Mouse (Mus musculus) neural tube, embryonic 15.5 days (tissue): ENCODE results near the gene Kif21a. TPM values are rescaled to one million over a fixed set of nuclear protein-coding genes. Genes with fewer than 3 reads are reported as not detected.
A peak's percentile ranks its signal among the peaks of the same experiment; 100 is the strongest.

Source experiments
- ATAC-seq: fragments of 200-750 bp; cut with Nextera tagmentation; 2 replicates; pipeline ENCODE4 v1.8.0; 2017; ENCODE audit warnings: mild to moderate bottlenecking, moderate TSS enrichment, moderate library complexity; ENCODE audit not compliant: low FRiP score
- H3K27ac ChIP-seq: fragments of 300-500 bp; sonication (generic); replicated peaks from 2 replicates; pipeline ENCODE4 v1.5.1; 2015; ENCODE audit warnings: mild to moderate bottlenecking, inconsistent platforms
- H3K27me3 ChIP-seq: fragments of 300-500 bp; sonication (generic); replicated peaks from 2 replicates; pipeline ENCODE4 v1.6.1; 2015; ENCODE audit warnings: inconsistent platforms
- H3K36me3 ChIP-seq: fragments of 300-500 bp; sonication (generic); 2 replicates; pipeline ENCODE4 v1.6.1; 2015; ENCODE audit warnings: inconsistent platforms
- H3K4me1 ChIP-seq: fragments of 300-500 bp; sonication (generic); 2 replicates; pipeline ENCODE4 v1.6.1; 2015; ENCODE audit warnings: inconsistent platforms
- H3K4me2 ChIP-seq: fragments of 300-500 bp; sonication (generic); 2 replicates; pipeline ENCODE4 v1.6.1; 2015; ENCODE audit warnings: inconsistent platforms, mild to moderate bottlenecking, moderate library complexity
- H3K4me3 ChIP-seq: fragments of 300-500 bp; sonication (generic); replicated peaks from 2 replicates; pipeline ENCODE4 v1.5.1; 2015; ENCODE audit warnings: mild to moderate bottlenecking, inconsistent platforms
- H3K9ac ChIP-seq: fragments of 300-500 bp; sonication (generic); replicated peaks from 2 replicates; pipeline ENCODE4 v1.6.1; 2015; ENCODE audit warnings: mild to moderate bottlenecking, inconsistent platforms
- H3K9me3 ChIP-seq: fragments of 300-500 bp; sonication (generic); replicated peaks from 2 replicates; pipeline ENCODE4 v1.6.1; 2016; ENCODE audit warnings: inconsistent platforms
- WGBS: fragments of 180-500 bp; shearing (Covaris S2); methylation state at CpG from one replicate; pipeline ENCODE4 v1.1.7; 2015; ENCODE audit warnings: mixed read lengths; 5-methylcytosine and 5-hydroxymethylcytosine counted together
- polyA plus RNA-seq: library from polyadenylated mRNA; unstranded; fragments of >200 nt; fragmentation: Nextera tagmentation; extraction: Ambion mirVana; gene quantifications from 2 replicates; pipeline ENCODE4 v1.2.1, GENCODE M21; 2015

Gene Kif21a
- 34.8 and 40.1 TPM in 2 replicates for polyA plus RNA-seq

DNA sequence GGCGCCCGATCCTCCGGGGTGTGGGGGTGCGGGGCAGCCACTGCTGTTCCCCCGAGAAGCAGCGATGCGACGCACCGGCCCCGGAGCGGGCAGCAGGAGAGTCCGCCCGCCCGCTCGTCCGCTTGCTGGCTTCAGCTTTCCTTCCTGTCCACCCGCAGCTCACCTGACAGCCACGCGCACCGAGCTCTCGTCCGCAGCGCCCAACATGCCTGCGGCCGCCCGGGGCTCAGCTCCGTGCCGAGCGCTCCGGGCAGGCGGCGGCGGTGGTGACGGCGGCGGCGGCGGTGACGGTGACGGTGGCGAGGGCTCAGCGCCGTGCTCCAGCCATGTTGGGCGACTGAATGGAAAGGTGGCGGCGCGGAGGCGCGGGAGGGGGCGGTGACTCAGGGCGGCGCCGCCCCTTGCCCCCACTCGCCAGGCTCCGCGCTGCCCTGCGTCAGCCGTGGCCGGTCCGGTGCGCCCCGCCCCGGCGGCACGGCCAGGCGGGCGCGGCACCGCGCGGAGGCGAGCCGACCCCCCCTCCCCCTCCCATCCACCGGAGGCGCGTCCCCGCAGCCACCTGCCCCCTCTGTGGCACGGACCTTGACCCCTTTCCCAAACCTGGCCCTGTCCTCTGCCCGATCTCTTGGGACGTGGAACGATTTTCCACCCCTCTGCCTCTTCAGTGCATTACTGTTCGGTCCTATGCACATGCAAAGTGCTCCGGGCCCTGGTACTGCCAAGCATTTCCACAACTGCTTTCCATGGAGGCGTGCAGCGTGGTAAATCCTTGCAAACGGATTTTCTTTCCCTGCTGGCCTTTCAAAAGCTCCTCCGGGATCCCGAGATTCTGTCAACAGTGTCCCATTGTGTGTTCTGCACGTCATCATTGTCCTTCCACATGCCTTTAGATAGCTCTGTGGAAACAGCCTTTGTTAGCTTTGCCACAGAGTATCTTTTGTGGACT, at the start of gene Kif21a:
Gene Kif21a (minus strand): TSS at position 453 of the 946 bp plus-strand sequence.
- Histone ChIP-seq H3K4me2 (peak within 1 kb of the TSS; percentile 77), H3K27me3 (no peaks in the 10 kb centered on the region), H3K9ac (peak within 1 kb of the TSS; percentile 99), H3K27ac (peak within 1 kb of the TSS; percentile 99), H3K9me3 (no peaks in the 10 kb centered on the region), H3K36me3 (no peaks in the 10 kb centered on the region), H3K4me3 (peak within 1 kb of the TSS; percentile 96), H3K4me1 (peaks cover 32% of the 10 kb centered on the region)
- under 1% methylated on average over 82 of the region's 89 CpGs for WGBS
- peak; percentile 95 for ATAC-seq

DNA sequence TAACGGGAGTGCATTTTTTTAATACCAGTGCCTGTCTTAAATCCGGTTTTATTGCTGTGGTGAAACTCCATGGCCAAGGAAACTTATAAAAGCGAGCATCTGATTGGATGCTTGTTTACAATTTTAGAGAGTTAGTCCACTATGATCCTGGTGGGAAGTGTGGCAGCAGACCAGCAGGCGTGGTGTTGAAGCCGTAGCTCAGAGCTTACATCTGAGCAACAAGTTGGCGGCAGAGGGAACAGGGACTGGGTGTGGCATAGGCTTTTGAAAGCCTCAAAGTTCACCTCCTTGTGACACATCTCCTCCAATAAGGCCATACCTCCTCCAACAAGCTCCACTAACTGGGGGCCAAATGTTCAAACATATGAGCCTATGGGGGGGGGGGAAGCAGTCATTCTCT, 46.9 kb upstream of the Kif21a start:
- no peak for ATAC-seq
- Histone ChIP-seq H3K27me3 (no peaks in the 10 kb centered on the region), H3K9ac (no peak overlapping the region), H3K4me3 (no peak overlapping the region), H3K36me3 (no peaks in the 10 kb centered on the region), H3K4me1 (peaks cover 5% of the 10 kb centered on the region; the same call in 1 of the 2 replicates), H3K4me2 (no peak overlapping the region), H3K9me3 (no peaks in the 10 kb centered on the region), H3K27ac (no peak overlapping the region)
- WGBS = 91% methylated on average over 6 of the region's 6 CpGs

DNA sequence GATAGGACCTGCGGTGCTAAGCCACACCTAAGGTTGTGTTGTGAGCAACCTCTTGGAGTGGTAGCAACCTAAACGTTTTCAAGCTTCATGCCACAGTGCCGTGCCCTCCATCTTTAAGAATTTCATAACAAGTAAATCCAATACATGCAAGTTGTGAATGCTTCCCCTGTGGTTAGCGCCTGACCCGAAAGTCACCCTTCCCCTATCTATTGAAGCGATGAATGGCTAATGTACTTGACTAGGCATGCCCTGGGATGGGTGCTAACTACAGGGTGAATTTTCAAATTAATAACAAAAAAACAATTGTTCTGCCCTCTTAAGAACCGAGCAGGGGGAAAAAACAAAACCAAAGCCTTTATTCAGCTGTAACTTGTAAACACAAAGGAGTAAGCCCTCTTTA, 39.7 kb upstream of the Kif21a start:
- H3K4me2 ChIP-seq = no peak overlapping the region
- no peak overlapping the region for H3K27ac ChIP-seq
- no peaks in the 10 kb centered on the region for H3K9me3 ChIP-seq
- no peak for ATAC-seq
- no peak overlapping the region for H3K9ac ChIP-seq
- 67% methylated on average over 7 of the region's 7 CpGs for WGBS
- H3K27me3 ChIP-seq = no peaks in the 10 kb centered on the region
- no peaks in the 10 kb centered on the region for H3K36me3 ChIP-seq
- H3K4me1 ChIP-seq = peaks cover 5% of the 10 kb centered on the region; the same call in 1 of the 2 replicates
- H3K4me3 ChIP-seq = no peak overlapping the region

DNA sequence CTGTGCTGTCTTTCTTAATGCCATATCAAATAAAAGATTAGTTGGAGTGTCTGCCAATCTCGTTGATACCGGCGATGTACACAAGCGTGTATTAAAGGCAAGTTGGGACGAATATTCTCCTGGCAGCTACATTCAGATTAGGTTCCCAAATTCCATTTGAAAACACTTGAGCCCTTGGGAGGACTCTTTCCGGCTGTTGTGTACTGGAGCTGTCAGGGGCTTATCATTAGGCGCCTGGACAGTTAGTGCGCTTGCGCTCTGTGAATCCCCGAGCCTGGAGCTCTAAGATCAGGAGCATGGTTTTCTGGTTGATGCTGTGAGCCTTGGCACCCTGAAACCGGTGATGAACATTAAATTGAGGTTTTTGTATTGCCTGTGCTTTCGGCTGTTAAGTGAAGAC, 38.3 kb upstream of the Kif21a start:
- 90% methylated on average over 12 of the region's 12 CpGs for WGBS

DNA sequence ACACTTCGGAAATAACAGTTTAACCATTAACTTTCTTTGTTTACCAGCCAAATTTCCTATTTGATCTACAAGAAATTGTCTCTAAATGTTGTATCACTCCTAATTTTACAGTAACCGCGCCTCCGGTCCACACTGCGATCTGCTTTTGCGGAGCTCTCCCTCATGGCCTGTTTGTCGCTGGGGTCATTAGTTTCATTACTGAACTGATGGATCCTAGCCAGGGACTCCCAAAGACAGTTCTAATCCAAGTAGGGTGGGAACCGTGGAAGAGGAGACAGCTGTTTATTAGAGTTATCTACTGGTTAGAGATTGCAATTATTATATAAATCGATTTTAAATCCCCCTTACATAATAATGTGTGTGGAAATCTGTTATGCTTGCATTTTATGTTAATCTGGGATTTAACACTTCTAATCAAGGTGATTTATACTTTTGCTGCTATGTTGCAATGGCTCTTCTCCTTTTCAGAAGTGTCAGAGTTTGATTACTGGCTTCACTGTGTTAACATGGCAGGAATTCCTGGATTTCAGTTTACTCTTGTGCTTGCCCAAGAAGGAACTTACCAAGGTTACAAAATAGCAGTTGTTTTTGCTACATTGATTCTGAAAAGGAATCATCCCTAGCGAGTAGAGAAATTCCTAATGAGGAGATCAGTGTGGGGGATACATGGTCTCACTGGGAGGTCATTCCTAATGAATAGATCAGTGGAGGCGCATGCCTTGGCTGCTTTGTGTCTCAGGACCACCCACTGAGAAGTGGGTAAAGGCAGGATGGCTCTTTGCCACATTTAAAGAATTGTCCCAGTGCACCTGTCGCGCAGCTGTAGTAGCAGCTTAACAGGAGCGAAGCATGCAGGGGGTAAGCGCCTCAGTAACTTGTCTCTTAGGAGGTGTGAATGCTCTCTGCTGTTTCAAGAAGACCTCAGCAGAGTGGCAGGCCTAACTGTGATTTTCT, 28.0 kb upstream of the Kif21a start:
- peaks cover 11% of the 10 kb centered on the region for H3K4me1 ChIP-seq
- H3K36me3 ChIP-seq = no peaks in the 10 kb centered on the region
- no peaks in the 10 kb centered on the region for H3K9me3 ChIP-seq
- H3K27ac ChIP-seq = no peak overlapping the region
- no peak overlapping the region for H3K4me3 ChIP-seq
- no peak overlapping the region for H3K4me2 ChIP-seq
- 18% methylated on average over 15 of the region's 15 CpGs for WGBS
- H3K27me3 ChIP-seq = no peaks in the 10 kb centered on the region
- H3K9ac ChIP-seq = no peak overlapping the region
- ATAC-seq = no peak

More for the DNA sequence above, 38.3 kb upstream of the Kif21a start:
- no peaks in the 10 kb centered on the region for H3K36me3 ChIP-seq
- no peak overlapping the region for H3K4me3 ChIP-seq
- no peak overlapping the region for H3K9ac ChIP-seq
- no peak overlapping the region for H3K27ac ChIP-seq
- peaks cover 5% of the 10 kb centered on the region; the same call in 1 of the 2 replicates for H3K4me1 ChIP-seq
- H3K27me3 ChIP-seq = no peaks in the 10 kb centered on the region
- H3K4me2 ChIP-seq = no peak overlapping the region
- no peak for ATAC-seq
- no peaks in the 10 kb centered on the region for H3K9me3 ChIP-seq

DNA sequence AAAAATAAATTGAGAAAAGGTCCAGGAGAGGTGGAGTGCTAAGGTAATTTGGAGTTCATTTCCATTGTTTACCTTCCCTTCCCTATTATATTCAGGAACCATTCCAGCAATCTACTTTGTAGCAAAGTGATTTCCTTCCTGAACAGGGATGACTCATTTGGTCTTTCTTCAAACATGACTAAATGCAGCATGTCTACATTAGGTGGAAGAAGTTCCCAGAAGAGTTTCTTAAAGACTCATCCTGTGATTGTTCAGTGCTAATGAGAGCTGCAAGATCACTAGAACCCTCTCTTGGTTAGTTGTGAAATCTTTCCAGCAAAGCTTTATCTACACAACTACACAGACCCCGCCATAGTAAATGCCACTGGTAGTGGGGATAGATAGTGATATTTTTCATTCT, 22.7 kb upstream of the Kif21a start:
- Histone ChIP-seq H3K27ac (no peak overlapping the region), H3K4me2 (no peak overlapping the region), H3K27me3 (no peaks in the 10 kb centered on the region), H3K36me3 (no peaks in the 10 kb centered on the region), H3K9ac (no peak overlapping the region), H3K9me3 (no peaks in the 10 kb centered on the region), H3K4me1 (peaks cover 1% of the 10 kb centered on the region; the same call in 1 of the 2 replicates), H3K4me3 (no peak overlapping the region)
- ATAC-seq = no peak
- WGBS = 94% methylated on average over 1 of the region's 1 CpGs

DNA sequence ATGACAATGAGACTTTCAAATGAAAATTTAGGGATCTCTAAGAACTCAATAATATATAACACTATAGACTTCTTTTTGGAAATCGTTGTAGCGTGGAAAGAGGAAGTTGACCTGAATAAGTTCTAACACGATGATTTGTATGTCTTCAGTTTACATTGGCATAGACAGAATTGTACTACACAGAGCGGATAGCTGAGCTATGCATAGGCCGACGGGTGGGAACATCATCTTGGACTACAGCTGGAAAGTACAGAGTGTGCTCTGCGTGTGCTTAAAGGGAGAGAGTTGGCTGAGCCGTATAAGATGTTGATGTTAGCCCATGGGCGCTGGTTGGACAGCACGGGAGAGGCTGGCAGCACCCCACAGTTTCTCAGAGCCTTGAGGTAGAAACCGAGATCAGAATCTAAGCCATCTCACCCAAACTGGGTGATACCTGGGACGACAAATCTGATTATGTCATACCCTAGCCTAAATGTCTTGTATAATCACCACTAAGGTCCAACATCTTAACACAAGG, 14.6 kb upstream of the Kif21a start:
- no peaks in the 10 kb centered on the region for H3K9me3 ChIP-seq
- 87% methylated on average over 12 of the region's 12 CpGs for WGBS
- H3K36me3 ChIP-seq = no peaks in the 10 kb centered on the region
- H3K4me1 ChIP-seq = peaks cover 5% of the 10 kb centered on the region; the same call in 1 of the 2 replicates
- ATAC-seq = no peak
- H3K4me2 ChIP-seq = no peak overlapping the region
- H3K9ac ChIP-seq = no peak overlapping the region
- no peak overlapping the region for H3K27ac ChIP-seq
- no peak overlapping the region for H3K4me3 ChIP-seq
- no peaks in the 10 kb centered on the region for H3K27me3 ChIP-seq

DNA sequence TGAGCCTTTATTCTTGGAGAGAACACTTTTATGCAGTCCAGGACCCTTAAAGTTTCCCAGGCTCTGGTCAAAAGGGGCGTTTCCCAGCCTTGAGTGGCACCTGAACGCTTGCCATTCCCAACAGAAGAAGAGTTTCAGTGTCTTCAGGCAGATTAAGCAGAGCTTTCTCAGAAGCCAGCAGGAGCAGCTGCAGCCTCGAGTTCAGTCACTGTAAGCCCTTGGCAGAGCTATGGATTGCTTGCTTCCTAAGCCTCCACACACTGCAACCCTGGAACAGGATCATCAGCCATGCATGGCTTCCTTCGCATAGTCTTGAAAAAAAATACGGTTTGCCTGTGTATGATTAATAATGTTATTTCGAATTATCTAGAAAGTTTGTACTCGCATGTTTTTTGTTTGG, 14.1 kb upstream of the Kif21a start:
- WGBS = 71% methylated on average over 7 of the region's 7 CpGs
- Histone ChIP-seq H3K4me2 (no peak overlapping the region), H3K9me3 (no peaks in the 10 kb centered on the region), H3K4me1 (peaks cover 5% of the 10 kb centered on the region; the same call in 1 of the 2 replicates), H3K36me3 (no peaks in the 10 kb centered on the region), H3K9ac (no peak overlapping the region), H3K4me3 (no peak overlapping the region), H3K27me3 (no peaks in the 10 kb centered on the region), H3K27ac (no peak overlapping the region)
- no peak for ATAC-seq

DNA sequence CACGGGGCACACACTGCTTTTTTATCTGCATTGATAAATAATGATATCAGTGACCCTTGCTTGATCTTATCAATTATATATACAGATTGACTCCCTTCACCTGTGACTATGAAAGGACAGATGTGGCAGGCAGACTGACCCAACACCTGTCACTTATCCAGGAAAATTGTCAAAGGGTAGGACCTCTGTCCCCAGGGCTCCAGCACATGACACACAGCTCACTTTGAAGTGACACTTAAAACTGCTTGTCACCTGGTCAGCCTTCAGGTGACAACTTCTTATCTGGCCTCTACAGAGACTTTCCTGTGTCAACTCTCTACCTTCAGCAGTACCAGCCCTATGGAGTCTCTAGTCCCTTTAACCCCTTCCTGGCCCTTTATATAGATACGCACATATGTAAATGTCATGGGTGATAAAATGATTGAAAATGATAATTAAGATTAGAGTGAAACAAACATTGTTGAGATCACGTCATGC, 7.2 kb upstream of the Kif21a start:
- no peaks in the 10 kb centered on the region for H3K9me3 ChIP-seq
- no peak overlapping the region for H3K4me2 ChIP-seq
- ATAC-seq = no peak
- H3K27ac ChIP-seq = no peak overlapping the region
- no peak overlapping the region for H3K9ac ChIP-seq
- no peaks in the 10 kb centered on the region for H3K27me3 ChIP-seq
- H3K4me1 ChIP-seq = peaks cover 6% of the 10 kb centered on the region; the same call in 1 of the 2 replicates
- no peak overlapping the region for H3K4me3 ChIP-seq
- WGBS = 59% methylated on average over 3 of the region's 3 CpGs
- no peaks in the 10 kb centered on the region for H3K36me3 ChIP-seq

DNA sequence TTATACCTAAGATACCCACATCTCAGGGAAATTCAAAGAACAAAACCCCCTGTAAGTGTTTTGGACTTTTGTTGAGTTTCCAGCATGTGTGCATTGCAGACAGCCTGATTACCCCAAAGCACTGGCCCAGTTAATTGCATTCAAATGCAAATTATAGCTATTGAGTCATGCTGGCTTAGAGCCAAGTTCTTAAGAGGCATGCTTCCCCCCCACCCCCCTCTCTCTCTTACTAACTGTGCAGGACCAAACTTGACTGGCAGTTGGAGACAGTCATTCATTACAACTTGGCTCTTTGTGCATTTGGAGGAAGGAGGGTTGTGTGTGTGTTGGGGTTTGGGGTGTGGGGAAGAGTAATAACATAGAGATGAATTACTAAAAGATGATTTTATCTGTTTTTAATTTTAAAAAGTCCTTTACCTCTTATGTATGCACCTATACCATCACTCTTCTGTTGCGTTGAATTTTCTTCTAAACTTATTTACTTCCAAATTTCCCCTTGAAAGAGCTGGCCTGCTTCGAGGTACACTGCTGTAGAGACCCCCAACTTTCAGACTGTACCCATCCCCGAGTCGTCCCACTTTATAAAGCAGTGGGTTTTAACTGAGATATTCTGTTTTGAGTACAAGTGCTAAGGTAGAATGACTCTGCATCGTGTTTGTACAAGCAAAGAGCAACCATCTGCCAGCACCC, 6.6 kb upstream of the Kif21a start:
- H3K4me1 ChIP-seq = peaks cover 6% of the 10 kb centered on the region; the same call in 1 of the 2 replicates
- H3K9ac ChIP-seq = no peak overlapping the region
- peak; percentile 55; the same call in 1 of the 2 replicates for ATAC-seq
- no peaks in the 10 kb centered on the region for H3K9me3 ChIP-seq
- H3K27ac ChIP-seq = no peak overlapping the region
- H3K27me3 ChIP-seq = no peaks in the 10 kb centered on the region
- no peak overlapping the region for H3K4me2 ChIP-seq
- no peaks in the 10 kb centered on the region for H3K36me3 ChIP-seq
- no peak overlapping the region for H3K4me3 ChIP-seq
- 41% methylated on average over 5 of the region's 5 CpGs for WGBS
